Mouse (Mus musculus): ENCODE data around the gene Stox2.

DNA sequence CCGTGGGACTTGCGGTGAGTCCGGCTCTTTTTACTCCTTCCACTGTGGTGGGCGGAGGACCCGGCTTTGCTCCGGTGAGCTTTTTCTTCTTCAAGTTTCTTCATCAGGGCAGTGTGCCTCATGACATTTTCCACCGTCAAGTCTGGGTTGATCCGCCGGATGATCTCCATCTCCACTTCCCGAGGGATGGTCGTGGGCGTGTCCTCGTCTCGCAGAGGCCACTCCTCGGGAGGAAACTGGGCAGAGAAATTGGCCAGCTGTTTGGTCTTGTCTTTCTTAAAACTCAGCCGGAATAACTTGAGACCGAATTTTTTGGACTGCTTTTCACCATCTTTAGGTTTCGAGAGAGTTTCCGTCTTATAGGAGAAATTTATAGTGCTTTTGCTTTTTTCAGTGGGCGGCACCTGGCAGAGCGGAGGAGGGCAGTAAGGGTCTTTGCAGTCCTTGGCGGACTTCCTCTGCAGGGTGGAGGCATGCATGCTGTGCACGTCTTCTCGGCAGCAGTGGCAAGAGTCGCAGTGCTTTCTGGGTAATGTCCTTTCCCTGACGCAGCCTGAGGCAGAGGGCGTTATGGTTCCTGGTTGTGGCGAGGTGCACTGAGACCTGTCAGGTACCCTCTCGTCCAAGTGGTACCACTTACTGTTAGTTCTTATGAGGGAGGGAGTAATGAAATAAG is 252.7 kb downstream of the Stox2 start:
- TF ChIP-seq CTCF (IDR thresholded peaks at IDR 0.05; ENCODE audit: low read depth) (no peak), EP300 (IDR thresholded peaks at IDR 0.05; ENCODE audit: low read depth) (no peak)
